Mouse (Mus musculus) ES-E14 (cell line): ENCODE data around the gene Gm609. TPM values are rescaled to one million over a fixed set of nuclear protein-coding genes. Genes with fewer than 3 reads are reported as not detected.
"Not testable (repeated sequence)": the region's sequence is repeated elsewhere in the genome, so short reads cannot be mapped to it uniquely, and the experiment has no call there.

Experiments
- DNase-seq: peaks from one replicate; pipeline ENCODE4 v3.0.0-alpha.2; 2013; ENCODE audit warnings: low read depth, low spot score
- H3K27ac ChIP-seq: 2 replicates; pipeline ENCODE4 v1.5.1; 2012; ENCODE audit warnings: low read depth, mild to moderate bottlenecking, low read length, moderate library complexity, mixed read lengths; ENCODE audit not compliant: poor library complexity, insufficient read depth, severe bottlenecking
- H3K36me3 ChIP-seq: 2 replicates; pipeline ENCODE4 v1.6.1; 2012; ENCODE audit warnings: mild to moderate bottlenecking, low read length, moderate library complexity, mixed read lengths; ENCODE audit not compliant: control insufficient read depth, poor library complexity, insufficient read depth, severe bottlenecking
- H3K4me1 ChIP-seq, 2 experiments: fragments of 150-350 bp in 1 of 2; sonication (generic) in 1 of 2; 2 replicates each; pipeline ENCODE4 v1.6.1; 2012; ENCODE audit warnings: low read length in 2 of 2, mild to moderate bottlenecking in 1 of 2, mixed read lengths in 1 of 2; ENCODE audit not compliant: control insufficient read depth in 2 of 2, insufficient read depth in 2 of 2, poor library complexity in 1 of 2
- H3K4me3 ChIP-seq, 2 experiments: fragments of 150-350 bp in 1 of 2; sonication (generic) in 1 of 2; 2 replicates each; pipeline ENCODE4 v1.5.1; 2012; ENCODE audit warnings: low read length in 2 of 2, low read depth in 1 of 2, mild to moderate bottlenecking in 1 of 2, mixed read lengths in 1 of 2; ENCODE audit not compliant: insufficient read depth in 1 of 2, poor library complexity in 1 of 2, severe bottlenecking in 1 of 2
- H3K9ac ChIP-seq: 2 replicates; pipeline ENCODE4 v1.6.1; 2012; ENCODE audit warnings: low read depth, mild to moderate bottlenecking, low read length, mixed read lengths; ENCODE audit not compliant: poor library complexity, insufficient read depth, severe bottlenecking
- H3K9me3 ChIP-seq: fragments of 150-350 bp; sonication (generic); 2 replicates; pipeline ENCODE4 v1.6.1; 2012; ENCODE audit warnings: low read depth, mild to moderate bottlenecking, low read length; ENCODE audit not compliant: control insufficient read depth, insufficient read depth
- CHD2 ChIP-seq: IDR thresholded peaks from 2 replicates; pipeline ENCODE4 v1.6.1; 2014; ENCODE audit warnings: mild to moderate bottlenecking, low read depth, low read length, inconsistent platforms
- HCFC1 ChIP-seq: IDR thresholded peaks from 2 replicates; pipeline ENCODE4 v1.6.1; 2012; ENCODE audit warnings: low read length, inconsistent platforms, borderline replicate concordance; ENCODE audit not compliant: insufficient read depth
- MAFK ChIP-seq: IDR thresholded peaks from 2 replicates; pipeline ENCODE4 v1.6.1; 2014; ENCODE audit warnings: mild to moderate bottlenecking, low read depth, low read length, inconsistent platforms; ENCODE audit not compliant: insufficient read depth
- ZC3H11A ChIP-seq: IDR thresholded peaks from 2 replicates; pipeline ENCODE4 v1.6.1; 2012; ENCODE audit warnings: low read depth, mild to moderate bottlenecking, inconsistent platforms, low read length, borderline replicate concordance
- ZNF384 ChIP-seq: IDR thresholded peaks from 2 replicates; pipeline ENCODE4 v1.6.1; 2012; ENCODE audit warnings: low read depth, low read length, inconsistent platforms
- in situ Hi-C, 2 experiments: fragments of 600-800 bp; cut with MboI; formaldehyde crosslinking; loops; one replicate each; pipeline ENCODE4 v1.15.1; 2025; ENCODE audit warnings: low sequenced_read_pairs in 2 of 2, inconsistent platforms in 1 of 2; ENCODE audit not compliant: unreplicated experiment in 2 of 2
- total RNA-seq: library from RNA; depleted of rRNA; stranded (reverse); fragments of 300-350 nt; gene quantifications from 2 replicates; pipeline ENCODE4 v1.2.3, GENCODE M21; 2012; rRNA removed

The Gm609 gene
- total RNA-seq = not detected in 2 replicates

- Histone ChIP-seq H3K9me3 (peaks cover 3% of the 10 kb centered on the region; the same call in 1 of the 2 replicates), H3K9ac (no peak within 1 kb of the TSS), H3K4me3 (no peak within 1 kb of the TSS), H3K27ac (no peak within 1 kb of the TSS), H3K36me3 (no peaks in the 10 kb centered on the region), H3K4me1 (no peaks in the 10 kb centered on the region)
- no peak for DNase-seq
- in situ Hi-C loops = no loop called here
- no peak for TF ChIP-seq MAFK
- TF ChIP-seq ZNF384 = no peak
- TF ChIP-seq ZC3H11A = no peak
- TF ChIP-seq CHD2 = no peak
- no peak for TF ChIP-seq HCFC1
Measured at GRCm38 (mm10) chr16:45492927-45493326, at the start of gene Gm609. Gene Gm609 (minus strand): TSS chr16:45492969.

GRCm38 (mm10) chr16:45542108-45542507 lies 49.3 kb upstream of the Gm609 start:
- H3K36me3 ChIP-seq = no peaks in the 10 kb centered on the region
- DNase-seq = no peak
- no peak overlapping the region for H3K27ac ChIP-seq
- in situ Hi-C loops = no loop called here
- no peak overlapping the region for H3K9ac ChIP-seq
- no peak overlapping the region for H3K4me3 ChIP-seq
- no peak for TF ChIP-seq CHD2
- no peak for TF ChIP-seq MAFK
- no peak for TF ChIP-seq ZNF384
- TF ChIP-seq HCFC1 = no peak
- TF ChIP-seq ZC3H11A = no peak
- no peaks in the 10 kb centered on the region for H3K9me3 ChIP-seq
- no peaks in the 10 kb centered on the region for H3K4me1 ChIP-seq

- in situ Hi-C loops, H3K9me3 ChIP-seq, H3K4me1 ChIP-seq, H3K27ac ChIP-seq, H3K9ac ChIP-seq, H3K4me3 ChIP-seq, DNase-seq, H3K36me3 ChIP-seq: not testable (repeated sequence)
Measured at GRCm38 (mm10) chr16:45538342-45538741, 45.6 kb upstream of the Gm609 start.

GRCm38 (mm10) chr16:45535009-45535408 lies 42.2 kb upstream of the Gm609 start, which contains the start of gene Slc9c1:
Gene Slc9c1 (plus strand): TSS chr16:45535309.
- no peak for TF ChIP-seq CHD2
- no peak for TF ChIP-seq ZC3H11A
- no peak for TF ChIP-seq ZNF384
- no peak for TF ChIP-seq MAFK
- no peak for TF ChIP-seq HCFC1
- no peaks in the 10 kb centered on the region for H3K36me3 ChIP-seq
- H3K4me3 ChIP-seq = no peak within 1 kb of the TSS
- no peaks in the 10 kb centered on the region for H3K9me3 ChIP-seq
- no peak within 1 kb of the TSS for H3K9ac ChIP-seq
- in situ Hi-C loops = no loop called here
- DNase-seq = no peak
- H3K4me1 ChIP-seq = no peaks in the 10 kb centered on the region
- H3K27ac ChIP-seq = no peak within 1 kb of the TSS

GRCm38 (mm10) chr16:45531950-45532349 lies 39.2 kb upstream of the Gm609 start, which contains the start of gene Gm17783:
Gene Gm17783 (minus strand): TSS chr16:45532050.
- in situ Hi-C loops = no loop called here
- no peak for TF ChIP-seq CHD2
- no peak for TF ChIP-seq ZC3H11A
- no peak for TF ChIP-seq HCFC1
- TF ChIP-seq ZNF384 = no peak
- no peak for TF ChIP-seq MAFK
- H3K4me1 ChIP-seq = no peaks in the 10 kb centered on the region
- no peaks in the 10 kb centered on the region for H3K36me3 ChIP-seq
- no peak within 1 kb of the TSS for H3K27ac ChIP-seq
- H3K9ac ChIP-seq = no peak within 1 kb of the TSS
- H3K9me3 ChIP-seq = no peaks in the 10 kb centered on the region
- no peak for DNase-seq
- no peak within 1 kb of the TSS for H3K4me3 ChIP-seq
